Mouse (Mus musculus) retina, postnatal 7 days (tissue): Measurements from ENCODE around the gene Hist1h1d.
"Not testable (repeated sequence)": the region's sequence is repeated elsewhere in the genome, so short reads cannot be mapped to it uniquely, and the experiment has no call there.

ENCODE experiments used
- DNase-seq: peaks from one replicate; pipeline ENCODE4 v3.0.0-alpha.2; 2012; ENCODE audit warnings: low read depth, low spot score

Gene Hist1h1d

DNA sequence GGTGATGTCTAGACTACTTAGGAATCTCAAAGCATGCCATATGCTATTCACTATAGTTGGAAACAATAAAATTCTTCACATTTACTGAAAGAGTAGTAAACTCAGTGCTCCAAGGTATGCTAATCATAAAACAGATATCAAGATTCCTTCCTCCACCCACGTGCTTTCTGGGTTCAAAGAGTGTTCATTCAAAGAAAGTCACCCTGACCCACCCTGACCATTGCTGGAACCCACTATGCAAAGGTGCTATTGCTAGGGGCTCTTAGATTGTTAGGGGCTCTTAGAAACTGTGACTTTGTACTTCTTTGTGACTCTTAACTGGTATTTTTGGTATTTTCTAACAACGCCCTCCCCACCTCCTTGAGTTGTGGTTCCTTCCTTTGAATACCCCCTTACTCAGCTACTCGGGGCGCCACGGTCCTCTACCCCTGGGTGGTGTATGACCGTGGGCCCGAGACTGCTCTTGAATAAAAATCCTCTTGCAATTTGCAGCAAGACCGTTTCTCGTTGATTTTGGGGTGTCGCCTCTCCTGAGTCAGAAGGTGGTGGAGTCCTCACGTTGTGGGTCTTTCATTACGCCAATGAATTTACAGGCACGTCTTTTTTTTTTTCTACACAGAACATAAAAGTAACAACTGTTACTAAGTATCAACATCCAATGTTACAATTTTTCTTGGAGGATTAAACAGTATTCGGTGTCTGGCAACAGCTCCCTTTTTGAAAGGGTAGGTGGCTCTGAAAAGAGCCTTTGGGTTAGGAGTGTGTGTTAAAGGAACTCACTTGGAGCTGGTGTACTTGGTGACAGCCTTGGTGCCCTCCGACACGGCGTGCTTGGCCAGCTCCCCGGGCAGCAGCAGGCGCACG is 20.2 kb downstream of the Hist1h1d start:
- not testable (repeated sequence) for DNase-seq

DNA sequence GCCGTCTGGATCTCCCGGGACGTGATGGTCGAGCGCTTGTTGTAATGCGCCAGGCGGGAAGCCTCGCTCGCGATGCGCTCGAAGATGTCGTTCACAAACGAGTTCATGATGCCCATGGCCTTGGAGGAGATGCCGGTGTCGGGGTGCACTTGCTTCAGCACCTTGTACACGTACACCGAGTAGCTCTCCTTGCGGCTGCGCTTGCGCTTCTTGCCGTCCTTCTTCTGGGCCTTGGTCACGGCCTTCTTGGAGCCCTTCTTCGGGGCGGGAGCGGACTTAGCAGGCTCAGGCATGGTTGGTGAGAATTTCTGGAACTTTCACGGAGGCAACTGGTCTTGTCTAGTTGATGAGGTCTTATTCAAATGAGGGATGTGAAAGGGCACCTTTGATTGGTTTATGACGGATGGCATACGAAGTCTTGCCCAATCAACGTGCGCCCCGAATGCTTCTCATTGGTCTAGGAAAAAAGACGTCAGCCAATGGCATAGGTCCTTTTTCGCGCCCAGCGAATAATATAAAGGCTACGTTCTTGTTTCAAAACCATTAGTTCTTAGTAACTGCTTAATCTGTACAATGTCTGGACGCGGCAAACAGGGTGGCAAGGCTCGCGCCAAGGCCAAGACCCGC is 20.9 kb downstream of the Hist1h1d start, which contains the start of the genes Hist1h2bf and Hist1h2ad:
Hist1h2bf (minus strand) TSS at position 299 of the 627 bp plus-strand sequence.
Hist1h2ad (plus strand) TSS at position 484 of the 627 bp plus-strand sequence.
- DNase-seq = peak; percentile 94

DNA sequence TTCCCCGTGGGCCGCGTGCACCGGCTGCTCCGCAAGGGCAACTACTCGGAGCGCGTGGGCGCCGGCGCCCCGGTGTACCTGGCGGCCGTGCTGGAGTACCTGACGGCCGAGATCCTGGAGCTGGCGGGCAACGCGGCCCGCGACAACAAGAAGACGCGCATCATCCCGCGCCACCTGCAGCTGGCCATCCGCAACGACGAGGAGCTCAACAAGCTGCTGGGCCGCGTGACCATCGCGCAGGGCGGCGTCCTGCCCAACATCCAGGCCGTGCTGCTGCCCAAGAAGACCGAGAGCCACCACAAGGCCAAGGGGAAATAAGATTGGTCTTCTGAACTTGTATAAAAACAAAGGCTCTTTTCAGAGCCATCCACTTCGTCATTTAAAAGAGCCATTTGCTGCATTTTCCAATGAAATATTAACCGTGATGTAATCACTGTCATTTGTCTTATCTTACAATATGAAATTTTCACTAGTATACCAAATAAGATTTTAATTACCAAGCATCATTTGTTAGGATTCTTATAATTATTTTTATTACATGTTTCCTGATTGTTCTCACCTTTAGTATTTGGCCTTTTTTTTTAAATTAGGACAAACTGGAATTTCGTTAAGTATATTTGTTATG is 21.6 kb downstream of the Hist1h1d start:
- DNase-seq = not testable (repeated sequence)

DNA sequence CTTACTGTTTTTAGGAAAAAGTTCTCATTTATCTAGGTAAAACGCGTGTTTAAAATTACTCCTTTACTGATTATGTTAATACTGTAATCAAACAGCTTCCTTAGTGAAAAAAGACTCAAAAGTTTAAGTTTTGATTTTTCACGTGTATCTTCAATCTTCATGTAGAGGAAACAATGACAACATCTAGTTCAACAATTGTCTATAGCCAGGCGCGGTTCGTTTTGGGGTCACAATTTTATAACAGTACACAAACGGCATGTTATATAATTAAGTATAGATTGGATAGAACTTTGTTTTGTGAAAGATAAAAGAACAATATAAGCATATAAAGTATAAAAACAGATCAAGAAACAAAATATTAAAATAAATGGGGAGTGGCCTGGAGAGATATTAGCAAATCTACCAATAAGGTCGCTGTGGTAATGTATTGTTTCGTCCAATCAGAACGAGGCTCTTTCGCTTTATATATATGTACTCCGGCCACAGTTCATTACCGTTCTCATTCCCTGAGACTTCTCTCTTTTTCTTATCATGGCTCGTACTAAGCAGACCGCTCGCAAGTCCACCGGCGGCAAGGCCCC is 22.3 kb downstream of the Hist1h1d start, which contains the start of gene Hist1h3d:
Hist1h3d (plus strand) TSS at position 493 of the 581 bp plus-strand sequence.
- peak; percentile 49 for DNase-seq

DNA sequence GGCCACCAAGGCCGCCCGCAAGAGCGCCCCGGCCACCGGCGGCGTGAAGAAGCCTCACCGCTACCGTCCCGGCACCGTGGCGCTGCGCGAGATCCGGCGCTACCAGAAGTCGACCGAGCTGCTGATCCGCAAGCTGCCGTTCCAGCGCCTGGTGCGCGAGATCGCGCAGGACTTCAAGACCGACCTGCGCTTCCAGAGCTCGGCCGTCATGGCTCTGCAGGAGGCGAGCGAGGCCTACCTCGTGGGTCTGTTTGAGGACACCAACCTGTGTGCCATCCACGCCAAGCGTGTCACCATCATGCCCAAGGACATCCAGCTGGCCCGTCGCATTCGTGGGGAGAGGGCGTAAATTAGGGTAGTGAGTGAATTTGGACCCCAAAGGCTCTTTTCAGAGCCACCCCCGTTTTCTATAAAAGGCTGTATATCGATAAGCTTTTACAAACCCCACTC is 22.8 kb downstream of the Hist1h1d start:
- not testable (repeated sequence) for DNase-seq

DNA sequence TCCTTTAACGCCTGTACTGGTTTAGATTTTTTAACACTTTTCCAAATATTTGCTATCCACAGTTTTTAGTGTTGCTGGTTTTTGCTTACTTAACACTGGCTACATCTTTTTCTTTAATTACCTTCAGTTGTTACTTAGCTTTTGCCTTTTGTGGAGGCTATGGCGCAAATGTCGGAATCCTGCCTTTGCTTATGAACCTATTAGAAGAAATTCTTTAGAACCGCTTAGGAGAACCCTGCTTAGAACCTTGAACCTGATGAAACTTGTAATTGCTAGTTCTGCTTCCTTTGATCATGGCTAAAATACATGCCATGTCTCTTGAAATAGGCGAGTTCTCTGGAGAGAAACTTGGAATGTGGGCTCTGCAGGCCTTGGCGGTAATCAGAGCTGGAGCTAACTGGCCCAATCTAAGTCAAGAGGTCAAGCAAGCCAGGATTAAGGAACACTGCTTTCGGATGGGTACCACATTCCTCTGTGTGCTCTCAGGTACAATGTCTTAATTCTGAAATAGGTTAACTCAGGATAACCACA is 23.4 kb downstream of the Hist1h1d start:
- DNase-seq = no peak

DNA sequence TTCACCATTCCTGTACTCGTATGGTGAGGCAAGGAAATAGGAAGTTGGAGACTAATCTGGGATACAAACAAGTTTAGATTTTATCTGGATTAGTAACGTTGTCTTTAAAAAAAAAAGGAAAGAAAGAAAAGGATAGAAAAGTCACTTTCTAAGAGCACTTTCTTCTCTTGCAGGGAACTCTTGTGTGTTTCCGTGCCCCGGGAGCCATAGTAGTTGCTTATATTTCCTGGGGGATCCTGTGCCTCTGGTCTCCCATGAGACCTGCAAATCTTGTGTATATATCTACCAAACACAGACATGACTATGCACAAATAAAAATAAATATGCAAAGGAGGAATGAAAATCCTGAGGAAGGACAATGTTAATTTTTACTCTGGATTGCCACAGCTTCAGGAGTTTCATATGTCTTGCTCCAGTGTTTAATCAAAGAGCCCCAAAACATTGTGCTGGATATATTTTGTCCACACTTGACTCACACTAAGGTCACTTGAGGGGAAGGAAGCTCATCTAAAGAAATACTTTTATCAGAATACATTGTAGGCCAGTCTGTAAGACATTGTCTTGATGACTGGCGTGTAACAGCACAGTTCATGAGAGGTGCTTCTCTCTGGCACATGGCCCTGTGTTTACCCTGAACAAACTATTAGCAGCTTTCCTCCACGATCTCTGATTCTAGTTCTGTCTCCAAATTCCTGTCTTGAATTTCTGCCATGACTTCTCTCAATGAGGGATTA is 24.0 kb downstream of the Hist1h1d start:
- DNase-seq = no peak

DNA sequence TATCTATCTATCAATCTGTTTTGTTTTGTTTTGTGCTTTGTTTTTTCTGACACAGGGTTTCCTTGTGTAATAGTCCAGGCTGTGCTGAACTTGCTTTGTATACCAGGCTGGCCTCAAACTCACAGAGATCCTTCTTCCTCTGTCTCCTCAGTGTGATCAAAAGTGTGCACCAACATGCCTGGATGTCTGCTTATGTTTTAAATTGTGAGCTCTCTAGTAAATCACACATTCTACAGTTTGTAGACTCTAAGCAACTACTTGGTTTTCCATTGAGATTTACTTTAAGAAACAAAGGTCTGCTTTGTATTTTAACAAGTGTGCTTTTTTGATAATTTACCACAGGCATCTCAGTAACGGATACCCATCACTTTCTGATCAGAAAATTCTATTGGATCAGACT is 24.8 kb downstream of the Hist1h1d start:
- no peak for DNase-seq

DNA sequence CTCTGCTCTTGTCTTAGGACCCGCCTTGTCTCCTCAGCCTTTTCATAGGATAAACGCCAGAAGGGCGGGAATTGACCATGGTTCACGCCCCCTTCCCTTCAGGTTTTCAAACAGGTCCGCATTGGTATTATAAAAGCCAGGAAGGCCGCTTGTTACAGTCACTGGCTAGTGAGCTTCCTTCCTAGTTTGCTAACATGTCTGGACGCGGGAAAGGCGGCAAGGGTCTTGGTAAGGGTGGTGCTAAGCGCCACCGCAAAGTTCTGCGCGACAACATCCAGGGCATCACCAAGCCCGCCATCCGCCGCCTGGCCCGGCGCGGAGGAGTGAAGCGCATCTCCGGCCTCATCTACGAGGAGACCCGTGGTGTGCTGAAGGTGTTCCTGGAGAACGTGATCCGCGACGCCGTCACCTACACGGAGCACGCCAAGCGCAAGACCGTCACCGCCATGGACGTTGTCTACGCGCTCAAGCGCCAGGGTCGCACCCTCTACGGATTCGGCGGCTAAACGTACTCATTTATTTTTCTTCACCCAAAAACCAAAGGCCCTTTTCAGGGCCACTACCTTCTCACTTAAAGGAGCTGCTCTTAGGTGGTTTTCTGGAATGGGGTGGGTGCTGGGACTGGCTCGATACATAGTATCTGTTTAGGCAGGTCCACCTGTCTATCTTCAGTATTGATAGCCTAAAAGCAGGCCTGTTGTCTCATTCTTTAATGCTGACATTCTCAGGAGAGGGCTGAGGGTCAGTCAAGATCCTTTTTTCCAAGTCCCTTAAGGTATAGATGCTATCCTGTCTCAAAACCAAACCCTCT is 28.6 kb downstream of the Hist1h1d start, which contains the start of gene Hist1h4d:
Hist1h4d (plus strand) TSS at position 191 of the 811 bp plus-strand sequence.
- DNase-seq = peak; percentile 94

DNA sequence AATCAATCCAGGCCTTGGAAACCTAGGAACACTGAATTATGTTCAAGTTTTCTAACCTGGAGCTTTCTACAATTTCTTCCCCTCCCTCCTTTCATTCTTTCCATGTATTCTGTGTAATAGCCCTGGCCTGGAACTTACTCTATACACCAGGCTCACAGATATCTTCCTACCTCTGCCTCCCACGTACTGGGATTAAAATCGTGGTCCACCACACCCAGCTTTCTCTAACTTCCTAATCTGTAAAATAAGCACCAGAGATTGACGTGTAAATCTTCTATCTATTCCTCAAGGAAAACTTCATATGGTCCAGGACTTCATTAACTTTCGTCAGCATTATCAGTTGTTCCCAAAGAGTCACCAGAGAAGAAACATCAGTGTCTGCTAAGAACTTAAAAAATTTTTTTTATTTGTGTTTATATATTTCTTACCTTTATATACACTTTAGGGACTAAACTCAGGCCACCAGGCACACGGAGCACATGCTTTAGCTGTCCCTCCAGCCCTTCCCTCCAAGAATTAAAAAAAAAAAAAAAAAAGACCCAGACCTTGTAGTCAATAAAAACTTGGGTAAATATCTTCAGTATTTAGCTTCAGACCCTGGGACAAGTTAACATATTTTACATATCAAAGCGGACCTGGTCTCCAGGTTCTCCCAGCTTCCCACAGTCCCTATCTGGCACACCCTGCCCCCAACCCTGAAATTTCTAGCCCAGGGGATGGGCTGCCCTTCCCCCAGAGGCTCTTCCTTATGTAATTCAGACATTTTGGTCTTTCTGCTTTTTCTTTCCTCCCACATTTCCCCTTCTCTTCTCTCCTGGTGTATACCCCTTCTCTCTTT is 29.4 kb downstream of the Hist1h1d start:
- DNase-seq = no peak

DNA sequence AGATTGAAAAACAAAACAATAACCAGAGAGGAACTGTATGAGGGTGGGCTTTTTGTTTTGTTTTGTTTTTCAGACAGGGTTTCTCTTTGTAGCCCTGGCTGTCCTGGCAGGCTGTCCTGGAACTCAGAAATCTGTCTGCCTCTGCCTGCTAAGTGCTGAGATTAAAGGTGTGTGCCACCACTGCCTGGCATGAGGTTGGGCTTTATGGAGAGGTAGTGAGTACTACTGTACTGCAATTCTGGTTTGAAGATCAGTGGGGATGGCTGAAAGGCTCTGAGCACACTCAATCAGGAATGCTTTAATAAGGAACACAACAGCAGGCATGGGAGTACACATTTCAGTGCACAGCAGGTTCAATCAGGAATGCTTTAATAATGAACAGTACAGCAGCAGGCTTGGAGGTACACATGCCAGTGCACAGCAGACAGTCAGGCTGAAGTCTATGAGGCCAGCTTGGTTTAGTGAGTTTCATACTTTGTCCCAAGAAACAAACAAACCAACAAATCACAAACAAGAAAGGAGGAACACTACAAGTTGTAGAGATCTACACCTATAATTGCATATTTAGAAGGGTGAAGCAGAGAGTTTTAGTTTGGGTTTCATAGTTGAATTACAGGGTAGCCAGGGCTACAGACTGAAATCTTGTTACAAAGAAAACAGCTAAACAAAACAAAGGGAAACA is 30.5 kb downstream of the Hist1h1d start:
- no peak for DNase-seq

DNA sequence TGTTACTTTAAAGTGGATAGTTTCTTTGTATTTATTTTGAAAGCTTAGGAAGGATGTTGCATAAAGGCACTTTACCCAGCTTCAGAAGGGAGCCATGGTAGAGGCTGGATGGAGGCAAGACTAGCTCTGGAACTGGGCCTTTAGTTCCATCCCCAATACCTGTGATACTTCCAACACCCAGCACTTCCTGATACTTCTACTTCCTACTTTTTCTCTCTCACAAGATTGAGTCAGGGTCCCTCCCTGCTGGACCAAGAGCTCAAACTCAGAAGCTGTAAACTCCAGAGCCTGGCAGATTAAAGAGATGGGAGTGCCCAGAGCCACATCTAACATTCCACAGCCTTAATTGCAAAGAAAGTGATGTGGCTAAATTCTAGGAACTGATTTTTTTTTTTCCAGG is 31.3 kb downstream of the Hist1h1d start:
- no peak for DNase-seq

DNA sequence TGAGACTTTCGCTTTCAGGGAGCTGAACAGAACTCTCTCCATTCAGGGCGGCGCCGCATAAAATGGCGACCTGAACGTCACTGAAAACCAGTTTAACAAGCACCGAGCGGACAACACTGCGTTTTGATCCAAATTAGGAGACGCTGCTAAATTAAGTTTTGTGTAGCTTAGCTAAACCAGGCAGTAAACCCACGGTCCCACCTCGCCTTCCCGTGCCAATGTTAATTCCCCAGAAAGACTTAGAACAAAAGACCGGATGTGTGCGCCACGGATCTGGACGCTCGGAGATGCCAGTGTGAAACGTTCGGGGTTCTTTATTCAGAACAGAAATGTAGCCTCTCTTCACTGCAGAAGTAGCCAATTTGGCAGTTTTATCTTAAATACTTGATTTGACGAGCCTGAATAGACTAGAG is 32.0 kb downstream of the Hist1h1d start:
- DNase-seq = peak; percentile 36

DNA sequence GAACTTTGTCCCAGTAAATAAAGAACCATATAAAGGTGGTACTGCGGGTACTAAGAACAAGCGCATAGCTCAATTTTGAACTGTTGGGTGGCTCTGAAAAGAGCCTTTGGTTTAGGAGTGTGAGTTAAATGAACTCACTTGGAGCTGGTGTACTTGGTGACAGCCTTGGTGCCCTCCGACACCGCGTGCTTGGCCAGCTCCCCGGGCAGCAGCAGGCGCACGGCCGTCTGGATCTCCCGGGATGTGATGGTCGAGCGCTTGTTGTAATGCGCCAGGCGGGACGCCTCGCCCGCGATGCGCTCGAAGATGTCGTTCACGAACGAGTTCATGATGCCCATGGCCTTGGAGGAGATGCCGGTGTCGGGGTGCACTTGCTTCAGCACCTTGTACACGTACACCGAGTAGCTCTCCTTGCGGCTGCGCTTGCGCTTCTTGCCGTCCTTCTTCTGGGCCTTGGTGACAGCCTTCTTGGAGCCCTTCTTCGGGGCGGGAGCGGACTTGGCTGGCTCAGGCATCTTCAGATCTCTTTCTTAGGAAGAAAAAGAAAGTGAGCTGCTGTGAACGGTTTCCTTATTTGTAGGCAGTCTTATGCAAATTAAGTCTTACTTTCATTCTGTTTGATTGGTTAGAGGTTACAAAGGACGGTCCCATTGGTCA is 32.5 kb downstream of the Hist1h1d start:
- DNase-seq = peak; percentile 76

DNA sequence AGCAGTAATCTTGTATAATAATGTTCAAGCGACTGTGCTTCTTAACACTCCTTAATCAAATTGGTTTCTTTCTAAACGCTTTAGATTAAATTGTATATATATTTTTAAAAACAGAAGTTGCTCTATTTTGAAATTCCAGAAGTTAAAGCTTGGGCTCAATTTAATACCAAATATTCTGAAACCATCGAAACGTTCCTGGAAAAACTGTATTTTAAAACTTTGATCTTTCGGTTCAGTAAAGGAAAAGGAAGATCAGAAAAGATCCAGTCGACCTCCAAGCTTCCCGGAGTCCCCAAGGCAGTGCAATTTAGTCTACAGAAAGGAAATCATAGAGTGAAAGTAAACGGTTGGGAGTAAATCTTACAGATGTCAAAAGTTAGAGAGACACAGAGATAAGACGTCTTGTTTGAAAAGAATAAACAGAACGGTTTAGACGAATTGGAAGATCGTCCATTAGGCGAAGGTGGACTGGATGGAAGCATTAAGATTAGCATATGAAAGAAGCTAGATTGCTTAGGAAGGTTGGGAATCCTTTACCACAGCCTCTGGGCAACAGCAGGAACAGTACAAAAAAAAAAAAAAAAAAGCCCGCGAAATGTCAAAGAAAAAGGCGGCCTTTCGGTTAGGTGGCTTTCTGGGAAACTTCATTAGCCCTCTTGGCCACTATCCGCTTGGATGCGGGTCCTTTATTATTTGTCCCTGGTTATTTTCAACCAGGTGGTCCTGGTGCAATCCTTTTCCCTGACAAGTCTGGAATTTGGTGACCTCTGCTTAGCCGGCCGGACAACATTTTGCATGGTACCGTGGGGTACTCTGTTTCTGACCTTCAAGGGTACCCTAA is 33.3 kb downstream of the Hist1h1d start:
- no peak for DNase-seq

DNA sequence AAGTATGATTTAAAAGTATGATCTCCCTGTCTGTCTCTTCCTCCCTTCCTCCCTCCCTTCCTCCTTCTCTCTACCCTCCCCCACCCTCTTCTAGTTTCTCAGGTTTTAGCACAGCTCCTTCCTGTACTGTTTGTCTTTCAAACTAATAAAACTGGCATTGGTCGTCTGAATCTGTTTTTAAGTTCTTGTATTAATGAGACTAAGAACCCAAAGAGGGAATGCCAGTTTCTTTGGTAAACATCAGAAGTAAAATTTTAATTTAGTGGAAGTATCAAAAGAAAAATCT is 33.8 kb downstream of the Hist1h1d start:
- no peak for DNase-seq

DNA sequence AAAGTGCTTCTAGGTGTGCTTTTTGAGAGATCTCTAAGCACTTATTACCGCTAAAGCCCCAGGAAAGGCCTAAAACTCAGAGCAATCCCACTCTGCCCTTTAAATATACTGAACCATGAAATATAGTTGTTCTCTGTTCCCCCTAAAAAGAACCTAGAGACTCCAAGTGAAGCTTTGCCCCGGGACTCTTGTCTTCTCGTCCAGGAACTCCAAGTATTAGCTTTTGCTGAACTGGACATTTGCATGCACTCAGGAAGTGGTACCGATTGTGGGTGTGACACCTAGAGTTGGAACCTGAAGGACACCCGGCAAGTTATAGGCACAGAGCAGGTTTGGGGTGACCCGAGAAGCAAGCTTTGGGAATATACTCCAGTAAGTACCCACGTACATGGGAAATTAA is 38.1 kb downstream of the Hist1h1d start:
- no peak for DNase-seq
